Mouse (Mus musculus): Measurements from ENCODE around the gene Acot3.

- TF ChIP-seq POLR2A (IDR thresholded peaks at IDR 0.05; ENCODE audit: borderline replicate concordance, control insufficient read depth, low read depth, low read length), result no peak
- TF ChIP-seq CTCF (IDR thresholded peaks at IDR 0.05; ENCODE audit: control insufficient read depth, insufficient read depth, low read length), result no peak
Measured at GRCm38 (mm10) chr12:84008729-84009128, 43.2 kb upstream of the Acot3 start.

Measured in bone marrow, adult 2 months (tissue).